Mouse (Mus musculus): ENCODE measurements around the gene Snx22.

Snx22 gene

GRCm38 (mm10) chr9:66070151-66070550 is 632 bp upstream of the Snx22 start:
- no peak for DNase-seq (ENCODE audit: extremely low read depth, low read depth)

GRCm38 (mm10) chr9:66068971-66069391 is 538 bp downstream of the Snx22 start:
- no peak for DNase-seq (ENCODE audit: extremely low read depth, low read depth)

GRCm38 (mm10) chr9:66068056-66068455 is 1.5 kb downstream of the Snx22 start:
- DNase-seq (ENCODE audit: extremely low read depth, low read depth): no peak

GRCm38 (mm10) chr9:66067542-66067941 is 2.0 kb downstream of the Snx22 start:
- DNase-seq (ENCODE audit: extremely low read depth, low read depth): peak; percentile 7

- no peak for DNase-seq (ENCODE audit: extremely low read depth, low read depth)
Observed at GRCm38 (mm10) chr9:66066791-66067190, 2.7 kb downstream of the Snx22 start.

- no peak for DNase-seq (ENCODE audit: extremely low read depth, low read depth)
Observed at GRCm38 (mm10) chr9:66064316-66064715, 5.2 kb downstream of the Snx22 start.

- no peak for DNase-seq (ENCODE audit: extremely low read depth, low read depth)
Observed at GRCm38 (mm10) chr9:66063446-66063845, 6.1 kb downstream of the Snx22 start.

GRCm38 (mm10) chr9:66061656-66062055 is 7.9 kb downstream of the Snx22 start:
- no peak for DNase-seq (ENCODE audit: extremely low read depth, low read depth)

- peak; percentile 9 for DNase-seq (ENCODE audit: extremely low read depth, low read depth)
Observed at GRCm38 (mm10) chr9:66060986-66061385, 8.5 kb downstream of the Snx22 start.

- DNase-seq (ENCODE audit: extremely low read depth, low read depth): no peak
Observed at GRCm38 (mm10) chr9:66060308-66060647, 9.2 kb downstream of the Snx22 start.

- DNase-seq (ENCODE audit: extremely low read depth, low read depth): peak; percentile 91
Observed at GRCm38 (mm10) chr9:66059583-66060307, 9.8 kb downstream of the Snx22 start, which contains the start of gene Ppib. TSS of gene Ppib (plus strand) at chr9:66060222.

- DNase-seq (ENCODE audit: extremely low read depth, low read depth): no peak
Observed at GRCm38 (mm10) chr9:66053620-66054019, 15.9 kb downstream of the Snx22 start.

- DNase-seq (ENCODE audit: extremely low read depth, low read depth): no peak
Observed at GRCm38 (mm10) chr9:66052731-66053130, 16.8 kb downstream of the Snx22 start.

GRCm38 (mm10) chr9:66051493-66051892 is 18.0 kb downstream of the Snx22 start:
- no peak for DNase-seq (ENCODE audit: extremely low read depth, low read depth)

- DNase-seq (ENCODE audit: extremely low read depth, low read depth): no peak
Observed at GRCm38 (mm10) chr9:66049931-66050601, 19.5 kb downstream of the Snx22 start.

- DNase-seq (ENCODE audit: extremely low read depth, low read depth): no peak
Observed at GRCm38 (mm10) chr9:66043241-66043640, 26.3 kb downstream of the Snx22 start.

GRCm38 (mm10) chr9:66042331-66042730 is 27.2 kb downstream of the Snx22 start:
- DNase-seq (ENCODE audit: extremely low read depth, low read depth): no peak

- DNase-seq (ENCODE audit: extremely low read depth, low read depth): no peak
Observed at GRCm38 (mm10) chr9:66040801-66041200, 28.7 kb downstream of the Snx22 start.

GRCm38 (mm10) chr9:66039290-66039689 is 30.2 kb downstream of the Snx22 start:
- DNase-seq (ENCODE audit: extremely low read depth, low read depth): no peak

GRCm38 (mm10) chr9:66038581-66038980 is 30.9 kb downstream of the Snx22 start:
- no peak for DNase-seq (ENCODE audit: extremely low read depth, low read depth)

- DNase-seq (ENCODE audit: extremely low read depth, low read depth): no peak
Observed at GRCm38 (mm10) chr9:66038082-66038481, 31.4 kb downstream of the Snx22 start.

- DNase-seq (ENCODE audit: extremely low read depth, low read depth): no peak
Observed at GRCm38 (mm10) chr9:66020601-66021000, 48.9 kb downstream of the Snx22 start.

Measured in MEL-GATA-1-ER (cell line).